Comparison of ENCODE assay signal across 8 mouse cellular contexts in genomic region chr1:93668791-93669548, GRCm38 (mm10). TPM values are rescaled to one million over a fixed set of nuclear protein-coding genes. Genes with fewer than 3 reads are reported as not detected.
A peak's percentile ranks its signal among the peaks of the same experiment; 100 is the strongest.
DNase-seq lines count a peak whose midpoint lies in the region; ATAC-seq and TF ChIP-seq lines count a peak whose summit lies in the region.

No protein-coding gene starts in this region.

- CTCF ChIA-PET in Patski (lab: Charles Lee): interaction anchor here (1.3 to 1.8 kb wide), 3 partner anchors 11 to 85 kb away, joined by 3 to 6 read pairs (median 3); partner anchors contain the start of gene Stk25

- no peaks in the 10 kb centered on the region for H3K36me3 ChIP-seq in hindbrain, embryonic 13.5 days
- H3K36me3 ChIP-seq in megakaryocyte, embryonic 14.5 days (replicated peaks; ENCODE audit: low read length): no peaks in the 10 kb centered on the region

- peak; percentile 63 for ATAC-seq in Patski
- ATAC-seq in hindbrain, embryonic 13.5 days (ENCODE audit: low FRiP score): peak; percentile 85

- WGBS in hindbrain, embryonic 13.5 days: 9% methylated on average over 17 of the region's 17 CpGs

- in situ Hi-C loops in Patski (cut with MboI; ENCODE audit: low pct_unique_long_range_greater_than_20kb): no loop called here

- H3K27me3 ChIP-seq in Patski: no peaks in the 10 kb centered on the region
- H3K27me3 ChIP-seq in hindbrain, embryonic 13.5 days: no peaks in the 10 kb centered on the region
- H3K27me3 ChIP-seq in megakaryocyte, embryonic 14.5 days (replicated peaks): peaks cover 17% of the 10 kb centered on the region

- DNase-seq in Patski (ENCODE audit: low read depth, low spot score): no peak
- DNase-seq in cerebellum, postnatal 10 days: peak; percentile 87 to 90
- DNase-seq in frontal cortex, postnatal 10 days (ENCODE audit: low spot score in 2 of 2): peak; percentile 66 to 69
- DNase-seq in left cerebral cortex, adult 8-10 months (ENCODE audit: low spot score in 2 of 2): peak; percentile 22 to 25
- peak; percentile 55 to 58 for DNase-seq in right cerebral cortex, adult 2 months (ENCODE audit: low spot score in 2 of 2)
- peak; percentile 43 for DNase-seq in urinary bladder, postnatal 10 days (ENCODE audit: low spot score)

- peak; percentile 83 for TF ChIP-seq CTCF in Patski (IDR thresholded peaks at IDR 0.05)

- peak overlapping the region; percentile 61 for H3K4me2 ChIP-seq in hindbrain, embryonic 13.5 days

- H3K9me3 ChIP-seq in hindbrain, embryonic 13.5 days: no peaks in the 10 kb centered on the region
- peaks cover 14% of the 10 kb centered on the region for H3K9me3 ChIP-seq in megakaryocyte, embryonic 14.5 days

- H3K27ac ChIP-seq in hindbrain, embryonic 13.5 days: peak overlapping the region; percentile 75

- peak overlapping the region; percentile 71 for H3K9ac ChIP-seq in hindbrain, embryonic 13.5 days

- POLR2A ChIA-PET in Patski (lab: Charles Lee): interaction anchor here (1.2 kb wide), 1 partner anchor 85 kb away, joined by 4 read pairs; no protein-coding TSS in a partner anchor

- peaks cover 14% of the 10 kb centered on the region for H3K4me1 ChIP-seq in hindbrain, embryonic 13.5 days (replicated peaks)
- peaks cover 29% of the 10 kb centered on the region for H3K4me1 ChIP-seq in megakaryocyte, embryonic 14.5 days

- H3K4me3 ChIP-seq in hindbrain, embryonic 13.5 days: peak overlapping the region; percentile 40
- H3K4me3 ChIP-seq in megakaryocyte, embryonic 14.5 days (replicated peaks): peak overlapping the region; percentile 90

RNA-seq across cellular contexts. Expression of gene Stk25, which starts 10.5 kb away (rescaled TPM):
- polyA plus RNA-seq in Patski (2021): 201 TPM
- 307 and 330 TPM in 2 replicates for polyA plus RNA-seq in hindbrain, embryonic 13.5 days (2015; fragmentation: Nextera tagmentation; extraction: Ambion mirVana)
- 100 to 1,000 TPM; 350 to 369 (median 358) TPM for total RNA-seq in left cerebral cortex, adult 8-10 months (2022)
- polyA plus RNA-seq in megakaryocyte, embryonic 14.5 days (2012; ENCODE audit: insufficient read depth, low replicate concordance): 21.0 and 51.8 TPM in 2 replicates

RNA-seq across cellular contexts. Expression of gene Bok, which starts 16.5 kb away (rescaled TPM):
- polyA plus RNA-seq in Patski (2021): 14.8 TPM
- polyA plus RNA-seq in hindbrain, embryonic 13.5 days (2015; fragmentation: Nextera tagmentation; extraction: Ambion mirVana): 74.8 and 76.7 TPM in 2 replicates
- 10 to 100 TPM; 26.6 to 35.9 (median 30.8) TPM for total RNA-seq in left cerebral cortex, adult 8-10 months (2022)
- 0.84 TPM in 1 of 2 replicates, not detected in the other for polyA plus RNA-seq in megakaryocyte, embryonic 14.5 days (2012; ENCODE audit: insufficient read depth, low replicate concordance)
